Mouse (Mus musculus) fat pad, adult 2 months (tissue): ENCODE results near the gene Gpnmb.

Experiments
- DNase-seq: peaks from one replicate; pipeline ENCODE4 v3.0.0-alpha.2; 2011; ENCODE audit warnings: low read depth, low spot score; ENCODE audit errors: extremely low read depth

Gpnmb gene

GRCm38 (mm10) chr6:49028708-49029107 is 7.6 kb upstream of the Gpnmb start:
- DNase-seq, result no peak

GRCm38 (mm10) chr6:49031230-49031629 is 5.1 kb upstream of the Gpnmb start:
- peak; percentile 5 for DNase-seq

GRCm38 (mm10) chr6:49032783-49033182 is 3.6 kb upstream of the Gpnmb start:
- no peak for DNase-seq

- no peak for DNase-seq
Measured at GRCm38 (mm10) chr6:49037268-49037662, 919 bp downstream of the Gpnmb start.

- no peak for DNase-seq
Measured at GRCm38 (mm10) chr6:49039470-49040180, 3.3 kb downstream of the Gpnmb start.

GRCm38 (mm10) chr6:49046502-49046901 is 10.2 kb downstream of the Gpnmb start:
- DNase-seq, result no peak

GRCm38 (mm10) chr6:49046976-49047375 is 10.6 kb downstream of the Gpnmb start:
- no peak for DNase-seq

- DNase-seq, result no peak
Measured at GRCm38 (mm10) chr6:49047848-49048247, 11.5 kb downstream of the Gpnmb start.

GRCm38 (mm10) chr6:49048395-49048794 is 12.0 kb downstream of the Gpnmb start:
- DNase-seq, result no peak

GRCm38 (mm10) chr6:49050677-49051410 is 14.5 kb downstream of the Gpnmb start:
- DNase-seq, result no peak

GRCm38 (mm10) chr6:49052191-49052590 is 15.8 kb downstream of the Gpnmb start:
- no peak for DNase-seq

GRCm38 (mm10) chr6:49055256-49055733 is 18.9 kb downstream of the Gpnmb start:
- no peak for DNase-seq

GRCm38 (mm10) chr6:49056009-49056408 is 19.7 kb downstream of the Gpnmb start:
- no peak for DNase-seq

- no peak for DNase-seq
Measured at GRCm38 (mm10) chr6:49057053-49058021, 21.0 kb downstream of the Gpnmb start.

- no peak for DNase-seq
Measured at GRCm38 (mm10) chr6:49068361-49068760, 32.0 kb downstream of the Gpnmb start.

- DNase-seq, result peak; percentile 39
Measured at GRCm38 (mm10) chr6:49073304-49074116, 37.2 kb downstream of the Gpnmb start, which contains the start of gene Malsu1. Malsu1 (plus strand) TSS chr6:49073795.

GRCm38 (mm10) chr6:49074117-49074490 is 37.8 kb downstream of the Gpnmb start:
- DNase-seq, result no peak

- DNase-seq, result no peak
Measured at GRCm38 (mm10) chr6:49077894-49078293, 41.5 kb downstream of the Gpnmb start.

- no peak for DNase-seq
Measured at GRCm38 (mm10) chr6:49079313-49079712, 43.0 kb downstream of the Gpnmb start.

- no peak for DNase-seq
Measured at GRCm38 (mm10) chr6:49083008-49083407, 46.7 kb downstream of the Gpnmb start.
